Mouse (Mus musculus) olfactory bulb, adult 2 months (tissue): ENCODE results near the gene 1700013F07Rik. TPM values are rescaled to one million over a fixed set of nuclear protein-coding genes. Genes with fewer than 3 reads are reported as not detected.

ENCODE experiments used
- H3K27ac ChIP-seq: fragments of 200-500 bp; 2 replicates; pipeline ENCODE4 v1.5.1; 2012; ENCODE audit warnings: low read depth, low read length; ENCODE audit not compliant: insufficient read depth
- H3K4me1 ChIP-seq: fragments of 200-500 bp; 2 replicates; pipeline ENCODE4 v1.6.1; 2012; ENCODE audit warnings: low read length; ENCODE audit not compliant: control insufficient read depth, insufficient read depth
- H3K4me3 ChIP-seq: fragments of 200-500 bp; 2 replicates; pipeline ENCODE4 v1.5.1; 2012; ENCODE audit warnings: mild to moderate bottlenecking, low read depth, low read length, moderate library complexity; ENCODE audit not compliant: insufficient read depth
- CTCF ChIP-seq: fragments of 200-500 bp; IDR thresholded peaks from 2 replicates; pipeline ENCODE4 v1.5.1; 2012; ENCODE audit warnings: low read depth, mild to moderate bottlenecking, low read length, moderate library complexity; ENCODE audit not compliant: insufficient read depth
- POLR2A ChIP-seq: fragments of 200-500 bp; IDR thresholded peaks from 2 replicates; pipeline ENCODE4 v1.6.1; 2012; ENCODE audit warnings: mild to moderate bottlenecking, low read depth, low read length, moderate library complexity; ENCODE audit not compliant: insufficient read depth
- WGBS: fragments of 180-500 bp; shearing (Covaris S2); methylation state at CpG from one replicate; pipeline ENCODE4 v1.1.7; 2018; 5-methylcytosine and 5-hydroxymethylcytosine counted together
- polyA plus RNA-seq: library from polyadenylated mRNA; stranded (reverse); fragments of >200 nt; gene quantifications from 2 replicates; pipeline ENCODE4 v1.2.4, GENCODE M21; 2012; ENCODE audit warnings: low replicate concordance; ENCODE audit not compliant: missing spikeins, insufficient read depth, insufficient read length

The 1700013F07Rik gene
- polyA plus RNA-seq, 1 experiment, result not detected

- WGBS, result 61% methylated on average over 4 of the region's 4 CpGs
- no peak for TF ChIP-seq CTCF
- TF ChIP-seq POLR2A, result no peak
- Histone ChIP-seq H3K27ac (no peak overlapping the region), H3K4me3 (no peak overlapping the region), H3K4me1 (peaks cover 9% of the 10 kb centered on the region)
These were observed 25.0 kb upstream of the 1700013F07Rik start for GRCm38 (mm10) chr3:108508745-108509474.

GRCm38 (mm10) chr3:108510156-108510555 is 23.8 kb upstream of the 1700013F07Rik start:
- WGBS, result 78% methylated on average over 2 of the region's 2 CpGs
- no peak overlapping the region for H3K27ac ChIP-seq
- TF ChIP-seq CTCF (no peak), POLR2A (no peak)
- H3K4me3 ChIP-seq, result no peak overlapping the region
- peaks cover 11% of the 10 kb centered on the region for H3K4me1 ChIP-seq

- WGBS, result 9% methylated on average over 9 of the region's 9 CpGs
- no peak overlapping the region for H3K27ac ChIP-seq
- TF ChIP-seq POLR2A (no peak), CTCF (no peak)
- peaks cover 11% of the 10 kb centered on the region for H3K4me1 ChIP-seq
- H3K4me3 ChIP-seq, result no peak overlapping the region
These were observed 23.1 kb upstream of the 1700013F07Rik start for GRCm38 (mm10) chr3:108510716-108511483.

- no peak overlapping the region for H3K27ac ChIP-seq
- WGBS, result 80% methylated on average over 3 of the region's 3 CpGs
- TF ChIP-seq CTCF, result no peak
- peaks cover 11% of the 10 kb centered on the region for H3K4me1 ChIP-seq
- H3K4me3 ChIP-seq, result no peak overlapping the region
These were observed 20.5 kb upstream of the 1700013F07Rik start for GRCm38 (mm10) chr3:108513465-108513864.

GRCm38 (mm10) chr3:108518276-108518675 is 15.7 kb upstream of the 1700013F07Rik start:
- Histone ChIP-seq H3K27ac (no peak overlapping the region), H3K4me1 (peaks cover 2% of the 10 kb centered on the region; the same call in 1 of the 2 replicates), H3K4me3 (no peak overlapping the region)
- 47% methylated on average over 4 of the region's 4 CpGs for WGBS
- no peak for TF ChIP-seq POLR2A
- no peak for TF ChIP-seq CTCF

- TF ChIP-seq POLR2A, result no peak
- TF ChIP-seq CTCF, result no peak
- Histone ChIP-seq H3K27ac (no peak overlapping the region), H3K4me1 (no peaks in the 10 kb centered on the region), H3K4me3 (no peak overlapping the region)
- 91% methylated on average over 4 of the region's 4 CpGs for WGBS
These were observed 10.5 kb upstream of the 1700013F07Rik start for GRCm38 (mm10) chr3:108523415-108523814.

GRCm38 (mm10) chr3:108528489-108528888 is 5.5 kb upstream of the 1700013F07Rik start:
- no peak for TF ChIP-seq CTCF
- TF ChIP-seq POLR2A, result no peak
- Histone ChIP-seq H3K4me1 (no peaks in the 10 kb centered on the region), H3K4me3 (no peak overlapping the region), H3K27ac (no peak overlapping the region)
- 94% methylated on average over 8 of the region's 8 CpGs for WGBS

GRCm38 (mm10) chr3:108533114-108533885 is 650 bp upstream of the 1700013F07Rik start:
- H3K27ac ChIP-seq, result no peak overlapping the region

GRCm38 (mm10) chr3:108535896-108536516 is 2.1 kb downstream of the 1700013F07Rik start:
- Histone ChIP-seq H3K4me3 (peak overlapping the region; percentile 56), H3K27ac (peak overlapping the region; percentile 72; the same call in 1 of the 2 replicates), H3K4me1 (peaks cover 4% of the 10 kb centered on the region; the same call in 1 of the 2 replicates)
- WGBS, result 5% methylated on average over 15 of the region's 15 CpGs
- no peak for TF ChIP-seq POLR2A
- TF ChIP-seq CTCF, result no peak

More at GRCm38 (mm10) chr3:108533114-108533885, 650 bp upstream of the 1700013F07Rik start:
- Histone ChIP-seq H3K4me1 (peaks cover 4% of the 10 kb centered on the region; the same call in 1 of the 2 replicates), H3K4me3 (no peak overlapping the region)
- WGBS, result 57% methylated on average over 9 of the region's 9 CpGs
- no peak for TF ChIP-seq POLR2A
- no peak for TF ChIP-seq CTCF
